Mouse (Mus musculus): ENCODE results near the gene Bcl2.

Bcl2 gene

GRCm38 (mm10) chr1:106562751-106563150 is 151.3 kb downstream of the Bcl2 start:
- no peaks in the 10 kb centered on the region for H3K36me3 ChIP-seq (ENCODE audit: control insufficient read depth, insufficient read depth, low read length, poor library complexity, severe bottlenecking)

GRCm38 (mm10) chr1:106561085-106561760 is 152.9 kb downstream of the Bcl2 start:
- DNase-seq (ENCODE audit: low read depth, low spot score), result peak; percentile 31
- H3K27me3 ChIP-seq (ENCODE audit: control insufficient read depth, insufficient read depth, low read length, poor library complexity, severe bottlenecking), result no peaks in the 10 kb centered on the region
- no peaks in the 10 kb centered on the region for H3K36me3 ChIP-seq (ENCODE audit: control insufficient read depth, insufficient read depth, low read length, poor library complexity, severe bottlenecking)

More at GRCm38 (mm10) chr1:106562751-106563150, 151.3 kb downstream of the Bcl2 start:
- no peaks in the 10 kb centered on the region for H3K27me3 ChIP-seq (ENCODE audit: control insufficient read depth, insufficient read depth, low read length, poor library complexity, severe bottlenecking)
- no peak for DNase-seq (ENCODE audit: low read depth, low spot score)

- no peak for DNase-seq (ENCODE audit: low read depth, low spot score)
- no peaks in the 10 kb centered on the region for H3K27me3 ChIP-seq (ENCODE audit: control insufficient read depth, insufficient read depth, low read length, poor library complexity, severe bottlenecking)
- H3K36me3 ChIP-seq (ENCODE audit: control insufficient read depth, insufficient read depth, low read length, poor library complexity, severe bottlenecking), result no peaks in the 10 kb centered on the region
Observed at GRCm38 (mm10) chr1:106560105-106560504, 154.0 kb downstream of the Bcl2 start.

- Histone ChIP-seq H3K27me3 (ENCODE audit: control insufficient read depth, insufficient read depth, low read length, poor library complexity, severe bottlenecking) (no peaks in the 10 kb centered on the region), H3K36me3 (ENCODE audit: control insufficient read depth, insufficient read depth, low read length, poor library complexity, severe bottlenecking) (no peaks in the 10 kb centered on the region)
- DNase-seq (ENCODE audit: low read depth, low spot score), result no peak
Observed at GRCm38 (mm10) chr1:106559116-106559605, 154.9 kb downstream of the Bcl2 start.

GRCm38 (mm10) chr1:106555498-106556168 is 158.4 kb downstream of the Bcl2 start:
- no peaks in the 10 kb centered on the region for H3K36me3 ChIP-seq (ENCODE audit: control insufficient read depth, insufficient read depth, low read length, poor library complexity, severe bottlenecking)
- H3K27me3 ChIP-seq (ENCODE audit: control insufficient read depth, insufficient read depth, low read length, poor library complexity, severe bottlenecking), result no peaks in the 10 kb centered on the region
- peak; percentile 42 for DNase-seq (ENCODE audit: low read depth, low spot score)

- no peak for DNase-seq (ENCODE audit: low read depth, low spot score)
Observed at GRCm38 (mm10) chr1:106553846-106554802, 159.9 kb downstream of the Bcl2 start.

GRCm38 (mm10) chr1:106552856-106553255 is 161.2 kb downstream of the Bcl2 start:
- Histone ChIP-seq H3K27me3 (ENCODE audit: control insufficient read depth, insufficient read depth, low read length, poor library complexity, severe bottlenecking) (no peaks in the 10 kb centered on the region), H3K36me3 (ENCODE audit: control insufficient read depth, insufficient read depth, low read length, poor library complexity, severe bottlenecking) (no peaks in the 10 kb centered on the region)
- DNase-seq (ENCODE audit: low read depth, low spot score), result peak; percentile 86

More at GRCm38 (mm10) chr1:106553846-106554802, 159.9 kb downstream of the Bcl2 start:
- no peaks in the 10 kb centered on the region for H3K27me3 ChIP-seq (ENCODE audit: control insufficient read depth, insufficient read depth, low read length, poor library complexity, severe bottlenecking)
- H3K36me3 ChIP-seq (ENCODE audit: control insufficient read depth, insufficient read depth, low read length, poor library complexity, severe bottlenecking), result no peaks in the 10 kb centered on the region

GRCm38 (mm10) chr1:106550580-106550979 is 163.5 kb downstream of the Bcl2 start:
- DNase-seq (ENCODE audit: low read depth, low spot score), result no peak
- Histone ChIP-seq H3K36me3 (ENCODE audit: control insufficient read depth, insufficient read depth, low read length, poor library complexity, severe bottlenecking) (no peaks in the 10 kb centered on the region), H3K27me3 (ENCODE audit: control insufficient read depth, insufficient read depth, low read length, poor library complexity, severe bottlenecking) (no peaks in the 10 kb centered on the region)

- peak; percentile 81 for DNase-seq (ENCODE audit: low read depth, low spot score)
- Histone ChIP-seq H3K27me3 (ENCODE audit: control insufficient read depth, insufficient read depth, low read length, poor library complexity, severe bottlenecking) (no peaks in the 10 kb centered on the region), H3K36me3 (ENCODE audit: control insufficient read depth, insufficient read depth, low read length, poor library complexity, severe bottlenecking) (no peaks in the 10 kb centered on the region)
Observed at GRCm38 (mm10) chr1:106549025-106549424, 165.0 kb downstream of the Bcl2 start.

GRCm38 (mm10) chr1:106544817-106545612 is 169.1 kb downstream of the Bcl2 start:
- no peaks in the 10 kb centered on the region for H3K36me3 ChIP-seq (ENCODE audit: control insufficient read depth, insufficient read depth, low read length, poor library complexity, severe bottlenecking)
- peak; percentile 81 for DNase-seq (ENCODE audit: low read depth, low spot score)
- H3K27me3 ChIP-seq (ENCODE audit: control insufficient read depth, insufficient read depth, low read length, poor library complexity, severe bottlenecking), result no peaks in the 10 kb centered on the region; the same call in 1 of the 2 replicates

GRCm38 (mm10) chr1:106542731-106543130 is 171.3 kb downstream of the Bcl2 start:
- DNase-seq (ENCODE audit: low read depth, low spot score), result peak; percentile 33
- Histone ChIP-seq H3K27me3 (ENCODE audit: control insufficient read depth, insufficient read depth, low read length, poor library complexity, severe bottlenecking) (no peaks in the 10 kb centered on the region; the same call in 1 of the 2 replicates), H3K36me3 (ENCODE audit: control insufficient read depth, insufficient read depth, low read length, poor library complexity, severe bottlenecking) (no peaks in the 10 kb centered on the region)

- no peak for DNase-seq (ENCODE audit: low read depth, low spot score)
- H3K36me3 ChIP-seq (ENCODE audit: control insufficient read depth, insufficient read depth, low read length, poor library complexity, severe bottlenecking), result no peaks in the 10 kb centered on the region
- H3K27me3 ChIP-seq (ENCODE audit: control insufficient read depth, insufficient read depth, low read length, poor library complexity, severe bottlenecking), result no peaks in the 10 kb centered on the region; the same call in 1 of the 2 replicates
Observed at GRCm38 (mm10) chr1:106541851-106542250, 172.2 kb downstream of the Bcl2 start.

GRCm38 (mm10) chr1:106540130-106540529 is 173.9 kb downstream of the Bcl2 start:
- no peak for DNase-seq (ENCODE audit: low read depth, low spot score)
- no peaks in the 10 kb centered on the region; the same call in 1 of the 2 replicates for H3K27me3 ChIP-seq (ENCODE audit: control insufficient read depth, insufficient read depth, low read length, poor library complexity, severe bottlenecking)

GRCm38 (mm10) chr1:106539029-106539428 is 175.0 kb downstream of the Bcl2 start:
- Histone ChIP-seq H3K27me3 (ENCODE audit: control insufficient read depth, insufficient read depth, low read length, poor library complexity, severe bottlenecking) (no peaks in the 10 kb centered on the region; the same call in 1 of the 2 replicates), H3K36me3 (ENCODE audit: control insufficient read depth, insufficient read depth, low read length, poor library complexity, severe bottlenecking) (no peaks in the 10 kb centered on the region)
- no peak for DNase-seq (ENCODE audit: low read depth, low spot score)

More at GRCm38 (mm10) chr1:106540130-106540529, 173.9 kb downstream of the Bcl2 start:
- H3K36me3 ChIP-seq (ENCODE audit: control insufficient read depth, insufficient read depth, low read length, poor library complexity, severe bottlenecking), result no peaks in the 10 kb centered on the region
